Mouse (Mus musculus) kidney, adult 18-20 months (tissue): ENCODE results near the gene Spta1.

Experiments
- DNase-seq: peaks from one replicate; pipeline ENCODE4 v3.0.0; 2021

Spta1 gene

DNA sequence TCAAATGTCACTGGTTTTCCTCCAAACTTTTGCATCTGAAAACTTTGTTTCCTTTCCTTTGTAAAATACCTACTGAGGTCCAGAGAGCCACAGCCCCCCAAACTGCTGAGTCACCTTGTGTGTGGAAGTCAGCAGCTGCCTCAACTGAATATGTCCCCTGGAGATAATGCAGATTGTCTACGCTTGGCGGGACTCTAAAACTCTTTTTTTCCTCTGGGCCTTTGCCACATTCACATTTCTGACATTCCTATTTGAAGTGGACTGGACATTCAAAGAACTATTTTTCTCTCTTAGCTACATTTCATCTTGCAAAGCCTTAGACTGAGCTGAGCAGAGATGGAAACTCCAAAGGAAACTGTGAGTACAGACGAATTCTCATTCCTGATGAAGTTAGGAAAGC is at the start of gene Spta1:
Gene Spta1, plus strand, starts transcription at position 172 of the 400 bp plus-strand sequence.
- DNase-seq: no peak

DNA sequence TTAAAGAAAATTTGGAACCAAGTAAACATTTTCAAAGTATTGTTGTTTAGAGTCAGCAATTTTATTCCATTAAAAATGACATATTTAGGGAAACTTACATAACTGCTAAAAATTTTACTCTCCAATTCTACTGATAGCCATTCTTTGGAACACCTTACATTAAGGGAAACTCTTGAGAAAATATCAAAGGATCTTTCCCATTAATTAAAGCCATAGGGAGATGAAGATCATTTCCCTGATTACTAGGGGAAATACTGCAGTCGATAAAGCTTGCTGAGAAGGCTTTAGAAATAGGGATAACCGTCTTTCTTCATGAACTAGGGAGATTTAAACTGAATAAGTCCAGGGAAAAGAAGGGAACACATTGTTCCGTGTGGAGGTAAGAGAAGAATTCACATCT is 41.4 kb upstream of the Spta1 start, which contains the start of gene Olfr424:
Gene Olfr424, plus strand, starts transcription at position 301 of the 400 bp plus-strand sequence.
- DNase-seq: no peak

DNA sequence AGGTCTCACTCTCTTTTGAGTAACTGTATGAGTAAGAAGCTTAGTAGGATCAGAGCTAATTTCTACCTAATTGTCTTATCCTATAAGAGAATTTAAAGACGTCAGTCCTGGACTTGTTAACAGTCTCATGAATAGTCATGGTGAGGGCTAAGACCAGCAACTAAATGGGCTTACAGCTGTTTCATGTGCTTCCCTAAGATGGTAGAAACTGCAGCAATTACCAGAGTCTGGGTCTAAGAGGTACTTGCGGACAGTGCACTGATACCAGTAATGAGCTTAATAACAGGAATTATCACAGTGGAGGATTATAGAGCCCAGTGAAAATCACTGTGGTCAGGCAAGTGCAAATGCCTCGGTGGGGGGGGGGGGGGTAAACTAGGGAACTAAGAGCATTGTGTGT is 40.6 kb upstream of the Spta1 start:
- DNase-seq: no peak

DNA sequence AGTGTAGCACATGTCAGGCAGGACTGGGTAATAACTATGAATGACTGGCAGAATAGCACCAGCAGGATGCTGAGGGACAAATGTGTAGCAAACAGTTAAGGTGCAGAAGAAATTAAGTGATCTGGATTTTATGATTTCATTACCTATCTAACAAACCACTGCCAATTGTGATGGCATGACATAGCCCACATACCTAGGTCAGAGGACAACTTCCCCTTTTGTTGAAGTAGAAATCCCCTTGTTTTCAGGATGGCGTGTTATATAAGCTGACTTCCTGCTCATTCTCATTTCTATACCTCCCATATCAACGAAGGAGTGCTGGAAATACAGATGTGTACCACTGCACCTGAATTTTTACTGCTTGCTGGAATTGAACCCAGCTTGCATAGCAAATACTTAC is 31.2 kb upstream of the Spta1 start:
- no peak for DNase-seq

DNA sequence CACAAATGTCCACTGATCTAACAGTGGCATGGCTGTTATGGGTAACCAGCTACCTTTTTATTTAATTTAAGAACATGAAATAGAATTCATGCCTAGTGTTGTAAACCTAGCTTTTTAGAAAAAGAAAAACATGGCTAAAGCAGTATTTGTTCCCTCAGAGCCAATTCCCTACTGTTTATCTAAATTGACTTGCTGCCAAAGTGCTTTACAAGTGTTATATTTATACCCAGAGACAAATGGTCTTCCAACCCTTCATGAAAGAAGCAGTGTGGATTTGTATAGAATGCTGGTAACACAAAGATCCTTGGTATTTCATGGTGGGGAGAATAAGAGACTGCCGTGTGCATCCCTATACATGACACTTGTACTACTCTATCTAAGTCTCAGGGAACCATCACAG is 25.9 kb upstream of the Spta1 start:
- DNase-seq: no peak

DNA sequence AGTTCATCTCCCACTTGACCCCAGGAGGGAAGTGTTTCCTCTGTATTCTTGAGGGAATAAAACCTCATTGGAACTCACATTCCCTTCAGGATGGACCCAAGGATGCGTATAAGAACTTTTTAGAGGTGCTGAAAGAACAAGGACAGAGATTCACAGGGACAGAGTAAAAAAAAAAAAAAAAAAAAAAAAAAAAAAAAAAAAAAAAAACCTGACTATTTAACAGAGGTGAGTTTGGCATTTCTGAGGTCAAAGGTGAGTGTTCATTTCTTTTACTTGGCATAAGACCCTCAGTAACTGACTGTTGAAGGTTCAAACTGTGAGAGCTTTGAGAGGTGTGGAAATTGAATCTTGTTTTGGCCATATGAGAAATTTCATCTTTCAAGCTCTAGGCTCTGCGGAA is 23.3 kb upstream of the Spta1 start:
- no peak for DNase-seq

DNA sequence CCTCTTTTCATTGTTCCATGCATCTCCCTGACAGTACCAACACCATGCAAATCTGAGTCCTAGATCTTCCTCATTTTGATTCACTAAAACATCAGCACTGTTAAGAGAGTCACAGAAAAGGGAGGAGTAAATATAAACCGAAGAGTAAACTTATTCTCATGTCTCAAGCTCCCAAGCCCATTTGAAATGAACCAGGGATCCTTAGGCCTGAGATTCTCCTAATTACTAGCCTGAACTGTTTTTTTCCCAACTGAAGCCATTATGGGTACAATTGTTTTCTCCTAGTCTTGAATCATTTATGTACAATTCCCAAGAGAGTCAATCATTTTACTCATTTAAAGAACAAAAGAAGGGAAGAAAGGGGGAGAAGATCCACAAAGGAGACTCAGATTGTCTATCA is 17.2 kb upstream of the Spta1 start, which contains the start of gene Olfr420:
Gene Olfr420, plus strand, starts transcription at position 301 of the 400 bp plus-strand sequence.
- DNase-seq: no peak

DNA sequence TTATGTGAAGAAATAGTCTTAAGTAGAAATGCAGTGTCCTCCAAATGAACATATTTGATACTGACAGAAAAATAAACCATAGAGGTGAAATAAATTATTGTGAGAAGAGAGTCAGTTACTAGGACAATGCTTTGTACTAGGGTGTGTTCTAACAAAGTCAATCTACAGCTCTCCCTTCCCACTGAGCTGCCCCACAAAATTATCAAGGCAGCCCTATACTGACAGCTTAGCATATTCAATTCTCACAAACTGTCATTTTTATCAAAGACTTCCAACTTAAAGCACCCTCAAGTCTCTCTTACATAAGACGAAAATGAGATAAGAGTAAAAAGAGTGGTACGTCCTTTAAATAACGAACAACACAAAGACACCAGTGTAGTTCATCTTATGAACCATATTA is 15.0 kb upstream of the Spta1 start:
- DNase-seq: no peak

DNA sequence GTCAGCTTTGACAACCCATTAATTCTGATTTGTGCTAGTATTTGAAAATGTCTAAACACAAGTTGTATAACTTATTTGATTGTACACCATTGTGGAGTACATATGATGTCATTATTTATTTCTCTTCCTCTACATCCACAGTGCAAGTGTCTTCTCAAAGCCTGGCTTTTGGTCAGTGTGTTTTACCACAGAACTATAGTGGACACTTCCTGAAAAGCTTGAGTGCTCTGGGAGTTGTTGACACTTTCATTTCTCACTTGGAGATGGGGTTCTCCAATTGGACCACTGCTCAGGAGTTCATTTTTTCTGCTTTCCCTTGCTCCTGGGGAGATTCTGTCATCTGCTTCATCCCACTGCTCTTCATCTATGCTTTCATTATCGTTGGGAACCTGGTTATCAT is 14.1 kb upstream of the Spta1 start:
- no peak for DNase-seq

DNA sequence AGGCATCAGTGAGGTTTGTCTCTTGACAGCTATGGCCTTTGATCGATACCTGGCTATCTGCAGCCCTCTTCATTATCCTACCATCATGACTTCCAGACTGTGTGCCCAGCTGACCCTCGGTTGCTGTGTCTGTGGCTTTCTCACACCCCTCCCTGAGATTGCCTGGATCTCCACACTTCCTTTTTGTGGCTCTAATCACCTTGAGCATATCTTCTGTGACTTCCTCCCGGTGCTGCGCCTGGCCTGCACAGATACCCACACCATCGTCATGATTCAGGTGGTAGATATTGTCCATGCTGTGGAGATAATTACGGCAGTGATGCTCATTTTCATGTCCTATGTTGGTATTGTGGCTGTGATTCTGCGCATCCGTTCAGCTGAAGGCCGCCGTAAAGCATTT is 13.5 kb upstream of the Spta1 start:
- DNase-seq: no peak

DNA sequence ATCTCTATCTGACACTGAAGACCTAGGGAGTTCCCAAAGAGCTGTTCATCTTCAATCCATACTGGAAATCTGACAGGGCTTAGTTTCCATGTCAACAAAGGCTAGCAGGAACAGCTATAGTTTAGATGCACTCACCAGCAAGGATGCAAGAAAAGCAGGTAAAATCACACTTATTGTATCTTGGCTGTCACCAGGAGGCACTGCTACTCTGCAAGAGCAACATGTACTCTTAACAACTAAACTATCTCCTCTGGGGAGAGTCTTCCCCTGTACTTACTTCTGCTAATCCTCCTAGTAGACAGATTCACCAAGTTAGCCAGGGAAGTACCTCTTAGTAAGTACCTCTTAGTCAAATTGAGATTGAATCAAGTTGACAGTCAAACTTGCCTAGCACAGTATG is 3.6 kb upstream of the Spta1 start:
- DNase-seq: no peak

DNA sequence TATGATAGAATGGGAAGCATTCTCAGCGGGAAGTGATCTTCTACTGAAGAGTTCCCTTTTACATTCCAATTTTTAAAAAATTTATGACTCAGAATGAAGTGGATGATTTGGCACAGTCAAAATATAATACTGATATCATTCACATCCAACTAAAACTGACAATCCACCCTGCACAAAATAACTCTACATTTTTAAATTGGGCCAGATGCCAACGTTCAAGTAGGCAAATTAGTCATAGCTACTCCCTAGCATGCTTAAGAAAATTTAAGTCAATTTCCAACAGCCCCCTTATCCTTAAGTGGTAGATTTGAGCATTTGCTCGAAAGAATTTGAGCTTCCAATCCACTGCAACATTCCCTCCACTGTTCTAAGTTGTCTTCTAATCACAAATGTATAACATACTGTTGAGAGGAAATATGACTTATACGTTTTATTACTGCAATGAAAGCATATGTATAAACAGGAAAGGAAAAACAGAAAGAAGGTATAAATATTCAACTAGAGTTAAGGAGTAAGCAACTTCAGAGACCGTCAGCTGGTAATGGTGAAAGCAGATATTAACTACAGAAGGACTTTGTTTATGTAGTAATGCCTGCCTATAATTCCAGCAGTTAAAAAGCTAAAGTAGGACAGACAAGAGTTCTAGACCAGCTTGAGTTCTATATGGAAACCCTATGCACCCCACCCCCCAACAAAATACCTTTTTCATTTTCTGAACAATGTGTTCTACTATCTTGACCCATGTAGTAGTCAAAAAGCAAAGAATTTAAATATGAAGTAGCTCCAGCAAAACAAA is 1.7 kb upstream of the Spta1 start:
- no peak for DNase-seq

DNA sequence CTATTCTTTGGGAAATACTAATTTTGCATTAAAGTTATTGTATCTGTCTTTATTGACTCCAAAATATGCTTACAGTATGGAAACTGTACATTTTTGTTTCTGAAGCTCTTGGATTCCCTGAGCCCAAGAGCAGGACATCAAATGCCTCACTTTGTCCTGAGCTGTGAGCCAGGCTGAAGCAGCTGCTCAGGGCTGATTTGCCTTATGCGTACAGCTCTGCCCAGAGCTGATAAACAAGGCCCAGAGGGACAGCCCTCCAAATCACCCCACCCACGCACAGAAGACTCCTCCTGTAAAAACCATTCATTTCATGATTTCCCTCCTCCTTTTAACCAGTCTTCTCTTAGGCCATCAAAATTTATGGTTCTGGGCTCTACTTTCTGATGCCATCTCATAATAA is 1.0 kb upstream of the Spta1 start:
- no peak for DNase-seq

DNA sequence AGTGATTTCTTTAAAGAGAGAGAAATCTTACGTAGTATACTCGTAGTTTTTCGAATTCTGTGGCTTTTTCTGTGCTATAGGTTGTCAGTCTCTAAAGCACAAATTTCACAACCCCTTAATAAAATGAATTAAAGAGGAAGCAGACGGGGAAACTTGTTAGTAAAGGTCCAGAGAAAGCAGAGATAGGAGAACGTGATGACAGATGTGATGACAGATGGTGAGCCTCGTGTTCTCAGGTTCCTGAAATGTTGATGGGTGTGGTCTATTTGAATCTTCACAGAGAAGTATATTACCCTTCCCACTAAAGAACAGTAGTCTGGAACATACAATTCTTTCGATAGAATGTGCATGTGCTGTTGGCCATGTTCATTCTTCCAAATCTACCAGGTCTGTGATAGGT is 32.1 kb downstream of the Spta1 start:
- DNase-seq: no peak

DNA sequence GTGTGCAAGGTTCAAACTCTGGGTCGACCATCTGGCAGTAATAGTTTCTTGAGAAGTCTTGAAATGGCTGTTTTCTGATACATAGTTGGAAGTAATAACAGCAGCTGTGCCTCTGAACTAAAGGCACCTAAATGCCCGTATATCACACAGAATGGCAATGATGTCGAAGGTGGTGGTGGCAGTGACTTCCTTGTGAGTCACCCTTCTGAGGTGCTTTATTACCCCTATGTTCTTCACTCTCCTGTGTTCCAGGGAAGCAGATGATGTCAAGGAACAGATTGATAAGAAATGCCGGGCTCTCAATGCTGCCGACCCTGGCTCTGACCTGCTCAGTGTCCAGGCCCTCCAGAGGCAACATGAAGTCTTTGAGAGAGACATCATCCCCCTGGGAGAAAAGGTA is 39.7 kb downstream of the Spta1 start:
- DNase-seq: no peak

DNA sequence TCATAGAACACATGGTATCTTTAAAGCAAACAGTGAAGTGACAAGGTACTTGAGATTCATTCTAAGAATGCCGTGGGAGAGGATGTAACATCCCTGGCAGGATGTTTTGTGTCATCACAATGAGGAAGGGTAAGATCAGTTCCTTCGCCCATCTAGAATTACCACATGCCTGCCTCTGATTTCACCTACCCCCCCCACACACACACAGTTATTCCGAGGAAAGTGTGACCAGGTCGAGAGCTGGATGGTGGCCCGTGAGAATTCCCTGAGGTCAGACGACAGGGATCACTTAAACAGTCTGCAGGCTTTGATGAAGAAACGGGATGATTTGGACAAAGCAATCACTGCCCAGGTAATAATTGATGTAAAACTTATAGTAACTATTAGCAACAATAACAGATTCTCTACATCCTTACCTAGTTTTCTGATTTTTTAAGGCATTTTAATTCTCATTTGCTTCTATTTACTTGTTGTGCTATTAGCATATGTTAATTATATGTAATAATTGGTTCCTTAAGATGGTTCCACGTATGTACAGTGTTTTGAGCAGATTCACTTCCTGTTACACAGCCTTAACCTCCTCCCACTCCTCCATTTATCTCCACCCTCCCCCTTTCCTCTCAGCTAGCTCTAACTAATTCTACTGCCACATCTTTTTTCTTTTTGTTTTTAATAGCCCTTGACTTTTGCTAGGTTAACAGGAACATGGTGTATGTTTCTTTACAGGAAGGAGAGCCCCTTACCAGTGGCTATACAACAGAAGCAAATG is 42.9 kb downstream of the Spta1 start:
- DNase-seq: no peak

DNA sequence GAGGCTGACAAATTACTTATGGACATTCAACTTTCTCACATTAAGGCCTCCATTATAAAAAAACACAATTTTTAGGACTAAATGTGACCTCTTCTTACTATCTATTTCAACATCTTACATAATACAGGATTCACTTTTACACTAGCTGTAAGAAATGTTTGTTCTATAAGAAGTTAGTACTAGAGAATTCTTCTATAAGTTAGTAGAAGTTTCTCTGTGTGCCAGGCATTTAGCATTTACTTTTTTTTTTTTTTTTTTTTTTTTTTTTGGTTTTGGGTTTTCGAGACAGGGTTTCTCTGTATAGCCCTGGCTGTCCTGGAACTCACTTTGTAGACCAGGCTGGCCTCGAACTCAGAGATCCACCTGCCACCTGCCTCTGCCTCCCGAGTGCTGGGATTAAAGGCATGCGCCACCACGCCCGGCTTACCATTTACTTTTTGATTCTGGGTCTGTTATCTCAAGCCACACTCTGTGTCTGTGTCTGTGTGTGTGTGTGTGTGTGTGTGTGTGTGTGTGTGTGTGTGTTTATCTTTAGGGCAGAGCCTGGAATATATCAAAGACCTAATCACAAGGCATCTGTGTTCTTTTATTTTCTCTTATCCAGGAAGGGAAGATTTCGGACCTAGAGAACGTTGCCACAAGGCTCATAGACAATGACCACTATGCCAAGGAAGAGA is 44.1 kb downstream of the Spta1 start:
- DNase-seq: no peak

DNA sequence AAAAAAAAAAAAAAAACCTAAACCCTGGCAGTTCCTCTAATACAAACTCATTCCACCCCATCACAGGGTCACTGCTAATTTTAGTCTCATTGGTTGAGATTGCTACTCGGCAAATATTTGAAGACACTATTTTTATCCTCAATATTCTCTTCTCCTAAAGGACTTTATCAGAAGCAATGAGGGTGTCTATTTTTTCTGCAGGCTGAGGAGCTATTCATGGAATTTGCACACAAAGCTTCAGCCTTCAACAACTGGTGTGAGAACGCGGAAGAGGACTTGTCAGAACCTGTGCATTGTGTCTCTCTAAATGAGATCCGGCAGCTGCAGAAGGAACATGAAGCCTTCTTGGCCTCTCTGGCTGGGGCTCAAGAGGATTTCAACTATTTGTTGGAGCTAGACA is 67.3 kb downstream of the Spta1 start:
- no peak for DNase-seq

DNA sequence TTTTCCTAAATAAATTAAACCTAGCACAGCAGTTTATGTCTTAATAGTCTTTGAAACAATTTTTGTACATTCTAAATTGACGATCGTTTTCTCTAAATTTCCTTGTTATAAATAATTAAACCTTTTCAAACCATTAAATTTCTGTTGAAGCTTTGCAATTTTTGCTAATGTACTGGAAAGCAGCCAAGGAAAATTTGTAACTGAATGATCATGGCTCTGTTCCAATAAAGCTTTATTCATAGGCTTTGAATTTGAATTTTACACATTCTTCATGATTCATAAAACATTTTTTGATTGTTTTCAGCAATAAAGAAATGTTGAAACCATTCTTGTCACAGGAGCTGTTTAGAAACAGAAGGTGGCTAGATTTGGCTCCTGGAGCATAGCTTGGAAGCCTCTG is 72.0 kb downstream of the Spta1 start:
- no peak for DNase-seq

DNA sequence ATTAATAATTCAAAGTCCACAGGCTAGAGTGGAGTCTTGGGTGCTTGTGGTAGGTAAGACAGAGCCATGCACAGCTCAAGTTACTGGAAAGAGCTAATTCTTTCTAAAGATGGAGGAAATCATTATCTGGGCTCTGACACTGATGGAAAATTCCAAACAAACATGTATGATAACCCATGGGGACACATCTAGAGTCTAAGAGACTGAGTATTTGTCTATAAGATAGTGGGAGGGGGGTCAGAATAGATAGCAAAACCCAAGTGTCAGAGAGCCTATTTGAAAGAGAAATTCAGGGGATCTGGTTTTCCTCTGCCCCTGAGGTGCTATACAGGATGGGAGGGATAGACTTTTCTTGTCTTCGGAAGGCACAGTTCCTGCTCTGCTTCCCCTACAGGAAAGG is 73.5 kb downstream of the Spta1 start:
- DNase-seq: no peak

DNA sequence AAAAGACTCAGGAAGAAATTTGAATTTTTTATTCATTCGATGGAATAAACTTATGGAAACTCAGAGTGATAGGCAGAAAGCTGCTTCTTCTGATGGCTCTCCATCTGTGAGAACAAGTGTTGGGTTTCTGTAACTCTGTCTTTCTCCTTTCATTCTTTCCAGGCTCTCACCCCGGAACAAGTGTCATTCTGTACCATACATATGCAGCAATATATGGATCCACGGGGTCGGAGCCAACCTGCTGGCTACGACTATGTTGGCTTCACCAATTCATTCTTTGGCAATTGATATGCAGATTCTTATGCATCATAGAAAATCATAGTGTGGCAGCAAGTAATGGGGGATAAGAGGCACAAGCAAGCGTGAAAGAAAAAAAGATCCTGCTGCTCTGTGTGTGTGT is 74.6 kb downstream of the Spta1 start:
- no peak for DNase-seq

DNA sequence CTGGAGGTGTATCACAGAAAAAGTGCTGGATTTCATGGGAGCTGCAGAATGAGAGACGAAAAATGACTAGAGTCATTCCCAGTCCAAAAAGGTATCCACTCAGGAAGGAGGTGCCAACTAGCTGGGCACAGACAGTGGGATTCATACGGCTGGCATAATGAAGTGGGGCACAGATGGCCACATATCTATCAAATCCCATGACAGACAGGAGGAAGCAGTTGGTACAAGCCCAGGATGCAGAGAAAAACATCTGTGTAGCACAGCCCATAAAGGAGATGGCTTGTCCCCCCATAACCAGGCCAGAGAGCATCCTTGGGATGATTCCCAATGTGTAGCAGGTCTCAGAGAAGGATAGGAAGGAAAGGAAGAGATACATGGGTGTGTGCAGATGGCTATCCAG is 77.8 kb downstream of the Spta1 start:
- DNase-seq: no peak

DNA sequence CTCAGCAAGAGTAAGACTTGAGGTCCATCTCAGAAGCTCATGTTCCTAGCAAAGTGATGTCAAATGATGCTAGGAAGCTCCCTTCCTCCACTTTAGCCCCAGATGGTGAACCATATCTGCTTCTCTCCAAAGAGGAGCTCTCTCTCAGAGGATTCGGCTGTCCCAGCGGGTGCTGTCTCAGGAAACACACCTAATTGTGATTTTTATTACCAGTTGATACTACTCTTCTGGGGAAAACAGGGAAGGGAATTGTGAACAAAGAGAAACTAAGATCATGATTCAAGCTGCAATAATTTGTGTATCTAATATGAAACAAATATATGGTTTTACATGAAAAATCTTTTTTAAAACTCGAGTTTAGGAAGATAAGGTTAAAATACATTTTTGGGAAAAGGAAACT is 79.4 kb downstream of the Spta1 start, which contains the start of gene Olfr419:
Gene Olfr419, minus strand, starts transcription at position 101 of the 400 bp plus-strand sequence.
- no peak for DNase-seq

DNA sequence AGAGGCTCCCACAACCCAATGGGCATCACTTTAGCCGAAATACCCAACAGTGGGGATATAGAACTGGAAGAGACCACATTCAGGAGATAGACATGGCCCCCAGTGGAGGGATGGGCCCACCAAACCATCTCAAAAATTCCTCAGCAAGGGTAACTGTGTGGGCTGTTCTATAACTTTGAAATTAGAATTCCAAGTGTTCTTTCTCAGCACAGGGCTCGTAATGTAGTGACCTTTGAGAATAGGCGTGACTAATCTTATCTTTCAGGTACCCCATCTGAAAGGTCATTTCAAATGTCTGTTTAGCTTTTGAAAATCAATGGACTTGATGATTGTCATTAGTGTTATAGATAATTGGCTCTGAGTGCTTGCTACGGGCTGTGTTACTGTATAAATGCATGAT is 95.2 kb downstream of the Spta1 start:
- DNase-seq: no peak
